Mouse (Mus musculus) kidney, adult 2 months (tissue): Measurements from ENCODE around the gene Bdkrb2.

ENCODE experiments used
- CTCF ChIP-seq: fragments of 200-500 bp; conservative IDR thresholded peaks from 2 replicates; pipeline ENCODE4 v1.5.1; 2011; ENCODE audit warnings: low read depth, mild to moderate bottlenecking, control low read depth, low read length, moderate library complexity, mixed read lengths; ENCODE audit not compliant: insufficient read depth, insufficient read length
- POLR2A ChIP-seq: fragments of 200-500 bp; IDR thresholded peaks from one replicate; pipeline ENCODE4 v1.6.1; 2011; ENCODE audit warnings: low read depth, low read length, control low read depth

- TF ChIP-seq POLR2A (no peak), CTCF (no peak)
Observed at GRCm38 (mm10) chr12:105625798-105626197, 62.8 kb downstream of the Bdkrb2 start.
